Mouse (Mus musculus) gastrocnemius, postnatal 4 days (tissue): Measurements from ENCODE around the gene Sqstm1. TPM values are rescaled to one million over a fixed set of nuclear protein-coding genes. Genes with fewer than 3 reads are reported as not detected.
"Not testable (repeated sequence)": the region's sequence is repeated elsewhere in the genome, so short reads cannot be mapped to it uniquely, and the experiment has no call there.

Source experiments
- DNase-seq, 2 experiments: peaks; one replicate each; pipeline ENCODE4 v3.0.0; 2021 to 2022; ENCODE audit warnings: low spot score in 2 of 2, mixed read lengths in 2 of 2
- total RNA-seq, 2 experiments: library from RNA; stranded (reverse); gene quantifications; 2 replicates each; pipeline ENCODE4 v1.2.3; 2021

Sqstm1 gene
- total RNA-seq, 2 experiments from 2014 or later, result 204 to 225 TPM

- DNase-seq, result no peak
These were observed 31.8 kb downstream of the Sqstm1 start for GRCm38 (mm10) chr11:50178532-50179488.

DNA sequence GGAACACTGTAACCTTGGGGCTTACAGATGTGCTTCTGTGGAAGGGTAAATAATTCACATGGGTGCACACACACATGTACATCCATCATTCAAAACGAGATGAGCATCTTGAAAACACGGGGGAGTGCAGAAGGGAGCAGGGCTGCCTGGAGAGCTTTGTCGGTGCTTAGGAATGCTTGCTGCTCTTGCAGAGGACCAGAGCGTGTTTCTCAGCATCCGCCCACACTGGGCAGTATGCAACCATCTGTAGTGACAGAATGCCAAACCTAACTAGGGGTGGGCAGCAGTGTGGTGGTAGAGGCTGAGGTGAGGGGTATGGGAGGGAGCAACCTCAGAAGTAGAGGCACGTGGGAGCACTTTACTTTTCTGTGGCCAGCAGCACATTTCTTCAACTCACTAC lies 33.5 kb downstream of the Sqstm1 start:
- DNase-seq, result no peak

DNA sequence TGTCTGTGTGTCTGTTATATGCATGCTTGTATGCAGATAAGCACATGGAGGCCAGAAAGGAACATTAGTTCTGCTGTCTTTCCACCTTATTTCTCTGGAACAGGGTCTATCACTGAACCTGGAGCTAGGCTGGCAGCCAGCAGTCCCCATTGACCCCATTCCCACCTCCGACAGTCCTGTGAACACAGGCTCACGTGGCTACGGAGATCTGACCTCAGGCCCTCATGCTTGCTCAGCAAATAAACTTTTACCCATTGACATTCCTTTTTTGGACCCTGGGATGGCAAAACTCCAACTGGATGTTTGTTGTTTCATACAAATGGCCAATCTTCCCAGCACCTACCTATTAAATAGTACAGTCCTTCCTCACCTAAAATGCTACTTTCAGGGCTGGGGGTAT lies 34.3 kb downstream of the Sqstm1 start:
- DNase-seq, result no peak

GRCm38 (mm10) chr11:50174730-50175187 lies 35.9 kb downstream of the Sqstm1 start:
- DNase-seq, result peak; percentile 91 to 98

- not testable (repeated sequence) for DNase-seq
These were observed 36.4 kb downstream of the Sqstm1 start, which contains the start of gene Mrnip for GRCm38 (mm10) chr11:50174111-50174729. TSS of gene Mrnip (plus strand) at chr11:50174444.

DNA sequence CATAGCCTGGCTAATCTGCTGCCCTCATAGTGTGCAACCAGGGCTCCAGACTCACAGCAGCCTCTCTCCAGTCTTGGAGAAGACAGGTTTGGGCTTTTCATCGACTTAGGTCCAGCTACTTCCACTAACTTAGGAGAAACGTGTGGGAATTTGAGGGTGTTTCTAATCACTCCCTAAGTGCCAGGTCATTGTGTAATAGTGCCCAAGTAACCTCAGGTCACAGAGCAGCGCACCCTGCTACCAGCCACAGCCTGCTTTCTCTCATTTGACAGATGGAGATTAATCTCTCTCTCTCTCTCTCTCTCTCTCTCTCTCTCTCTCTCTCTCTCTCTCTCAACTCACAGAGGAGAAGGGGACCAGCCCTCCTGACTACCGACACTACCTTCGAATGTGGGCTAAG lies 42.3 kb downstream of the Sqstm1 start:
- no peak for DNase-seq

- DNase-seq, result no peak
These were observed 48.1 kb downstream of the Sqstm1 start for GRCm38 (mm10) chr11:50162338-50163050.

- peak in 1 of 2 experiments; percentile 65 for DNase-seq
These were observed 48.9 kb downstream of the Sqstm1 start for GRCm38 (mm10) chr11:50161578-50162304.

- no peak for DNase-seq
These were observed 51.3 kb downstream of the Sqstm1 start for GRCm38 (mm10) chr11:50159347-50159746.

DNA sequence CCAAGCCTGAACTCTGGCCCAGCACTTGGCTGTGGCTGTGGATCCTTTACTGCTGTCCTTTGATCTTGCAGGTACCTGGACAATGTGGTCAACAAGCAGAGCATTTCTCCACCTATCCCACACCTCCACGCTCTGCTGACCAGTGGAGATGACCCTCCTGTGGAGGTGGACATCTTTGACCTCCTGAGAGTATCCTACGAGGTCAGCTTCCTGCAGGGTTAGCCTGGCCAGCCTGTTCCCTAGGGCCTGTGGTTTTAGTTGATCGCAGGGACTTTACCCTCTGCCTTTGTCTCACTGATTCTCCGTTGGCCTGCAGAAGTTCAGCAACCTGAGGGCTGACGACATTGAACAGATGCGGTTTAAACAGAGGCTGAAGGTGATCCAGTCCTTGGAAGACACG lies 52.3 kb downstream of the Sqstm1 start:
- DNase-seq, result no peak

DNA sequence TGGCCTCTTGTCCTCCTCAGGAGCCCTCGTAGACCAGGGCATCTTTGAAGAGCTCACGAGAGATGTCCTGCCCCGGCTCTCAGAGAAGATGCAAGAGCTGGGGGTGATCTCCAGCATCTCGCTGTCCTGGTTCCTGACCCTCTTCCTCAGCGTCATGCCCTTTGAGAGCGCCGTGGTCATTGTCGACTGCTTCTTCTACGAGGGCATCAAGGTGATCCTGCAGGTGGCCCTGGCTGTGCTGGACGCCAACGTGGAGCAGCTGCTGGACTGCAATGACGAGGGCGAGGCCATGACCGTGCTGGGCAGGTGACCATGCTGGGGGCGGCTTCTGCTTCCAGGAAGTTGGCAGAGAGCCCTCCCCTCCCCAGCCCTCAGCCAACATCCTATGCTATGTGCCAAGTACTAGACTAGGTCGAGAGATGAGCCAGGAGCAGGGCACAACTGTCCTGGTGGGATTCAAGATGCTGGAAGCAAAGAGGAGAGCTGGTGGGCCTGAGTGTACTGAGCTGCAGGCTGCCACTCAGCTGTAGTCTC lies 53.8 kb downstream of the Sqstm1 start:
- no peak for DNase-seq

DNA sequence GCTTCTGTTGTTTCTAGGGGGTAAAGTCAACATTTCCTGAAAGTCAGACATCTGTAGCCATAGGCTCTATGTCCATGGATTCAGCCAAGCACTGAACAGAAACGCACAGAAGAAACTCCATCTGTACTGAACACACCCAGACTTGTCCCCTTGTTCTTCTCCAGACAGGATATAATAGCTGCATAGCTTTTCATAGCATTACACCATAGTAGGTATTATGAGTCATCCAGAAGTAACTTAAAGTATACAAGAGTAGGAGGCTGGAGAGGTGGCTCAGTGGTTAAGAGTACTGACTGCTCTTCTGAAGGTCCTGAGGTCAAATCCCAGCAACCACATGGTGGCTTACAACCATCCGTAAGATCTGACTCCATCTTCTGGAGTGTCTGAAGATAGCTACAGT lies 54.8 kb downstream of the Sqstm1 start:
- no peak for DNase-seq

- DNase-seq, result no peak
These were observed 55.7 kb downstream of the Sqstm1 start for GRCm38 (mm10) chr11:50154777-50155520.

DNA sequence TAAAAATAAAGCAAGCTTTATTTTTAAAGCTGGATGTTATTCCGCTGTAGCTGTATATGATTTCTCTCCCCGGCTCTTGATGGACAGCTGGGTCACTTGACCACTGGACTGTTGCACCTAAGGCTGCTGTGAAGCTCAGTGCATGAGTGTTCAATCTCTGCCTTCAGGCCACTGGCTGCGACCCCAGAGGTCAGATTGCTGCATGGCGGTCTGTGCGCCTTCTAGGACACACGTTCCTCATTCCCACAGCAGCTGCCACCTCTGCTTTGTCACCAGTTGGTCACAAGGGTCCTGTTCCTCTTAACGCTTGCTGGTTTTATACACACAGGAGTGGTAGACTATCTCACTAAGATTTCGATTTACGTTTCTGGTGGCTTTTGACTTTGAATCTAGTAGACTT lies 56.5 kb downstream of the Sqstm1 start:
- DNase-seq, result no peak

DNA sequence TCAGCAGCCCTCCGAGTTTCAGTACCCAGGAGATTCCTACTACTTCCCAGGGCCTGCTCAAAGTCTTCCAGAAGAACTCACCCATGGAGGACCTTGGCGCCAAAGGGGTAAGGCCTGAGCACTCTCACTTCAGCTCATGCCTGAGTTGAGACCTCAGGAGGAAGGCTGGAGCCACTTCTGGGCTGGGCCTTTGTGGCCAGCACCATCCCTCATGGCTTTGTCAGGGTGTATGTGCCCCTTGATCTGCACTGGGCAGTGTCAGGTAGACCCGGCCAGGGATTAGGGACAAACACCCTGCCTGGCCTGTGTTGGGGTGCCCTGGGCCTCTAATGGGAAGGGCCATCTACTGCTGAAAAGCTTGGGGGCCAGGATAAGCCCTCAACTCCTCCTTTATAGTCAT lies 59.3 kb downstream of the Sqstm1 start:
- no peak for DNase-seq

DNA sequence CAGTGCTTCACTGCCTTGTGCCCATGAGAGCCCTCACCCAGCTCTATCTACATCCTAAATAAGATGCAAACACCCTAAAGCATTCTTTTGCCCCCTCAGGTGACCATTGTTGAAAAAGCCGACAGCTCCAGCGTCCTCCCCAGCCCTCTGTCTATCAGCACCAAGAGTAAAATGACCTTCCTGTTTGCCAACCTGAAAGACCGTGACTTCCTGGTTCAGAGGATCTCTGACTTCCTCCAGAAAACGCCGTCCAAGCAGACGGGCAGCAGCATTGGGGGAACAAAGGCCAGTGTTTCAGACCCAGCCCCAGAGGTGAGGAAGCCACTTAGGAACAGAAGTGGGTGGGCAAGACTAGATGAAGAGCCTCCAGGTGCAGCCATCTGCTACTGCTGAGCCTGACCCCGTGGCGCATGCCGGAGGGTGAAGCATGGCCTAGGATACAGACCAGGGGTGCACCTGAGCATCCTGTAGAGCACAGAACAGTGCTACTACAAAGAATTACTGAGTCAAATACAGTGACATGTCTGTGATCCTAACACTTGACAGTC lies 61.0 kb downstream of the Sqstm1 start:
- no peak for DNase-seq
